Mouse (Mus musculus) erythroblast, adult 5-6 weeks (primary cell): ENCODE measurements around the gene Sash3. TPM values are rescaled to one million over a fixed set of nuclear protein-coding genes. Genes with fewer than 3 reads are reported as not detected.

Experiments
- ATAC-seq: replicated peaks from 2 replicates; pipeline ENCODE4 v1.8.0; 2016; ENCODE audit warnings: moderate number of reproducible peaks, mild to moderate bottlenecking, moderate TSS enrichment, inconsistent platforms; ENCODE audit not compliant: poor library complexity, low FRiP score, severe bottlenecking
- total RNA-seq, 2 experiments: library from RNA; stranded (forward) in 1 of 2; stranded (reverse) in 1 of 2; fragments of 150-400 nt in 1 of 2; fragments of 200-764, 138-1000 nt in 1 of 2; gene quantifications; 2 replicates each; pipeline versions ENCODE4 v1.2.3 to v1.2.4; 2015 to 2017; ENCODE audit warnings: low replicate concordance in 2 of 2

Sash3 gene
- total RNA-seq (2015; ENCODE audit: low replicate concordance) (17.1 and 25.9 TPM in 2 replicates), total RNA-seq (2017; ENCODE audit: low replicate concordance) (17.3 and 25.7 TPM in 2 replicates)

GRCm38 (mm10) chrX:48146262-48146661 is at the start of gene Sash3:
Gene Sash3, plus strand, starts transcription at chrX:48146436.
- ATAC-seq = peak; percentile 70; the same call in 1 of the 2 replicates

GRCm38 (mm10) chrX:48096580-48096979 is 49.7 kb upstream of the Sash3 start:
- no peak for ATAC-seq

- no peak for ATAC-seq
Measured at GRCm38 (mm10) chrX:48098470-48099129, 47.6 kb upstream of the Sash3 start.

- ATAC-seq = no peak
Measured at GRCm38 (mm10) chrX:48099871-48100270, 46.4 kb upstream of the Sash3 start.

DNA sequence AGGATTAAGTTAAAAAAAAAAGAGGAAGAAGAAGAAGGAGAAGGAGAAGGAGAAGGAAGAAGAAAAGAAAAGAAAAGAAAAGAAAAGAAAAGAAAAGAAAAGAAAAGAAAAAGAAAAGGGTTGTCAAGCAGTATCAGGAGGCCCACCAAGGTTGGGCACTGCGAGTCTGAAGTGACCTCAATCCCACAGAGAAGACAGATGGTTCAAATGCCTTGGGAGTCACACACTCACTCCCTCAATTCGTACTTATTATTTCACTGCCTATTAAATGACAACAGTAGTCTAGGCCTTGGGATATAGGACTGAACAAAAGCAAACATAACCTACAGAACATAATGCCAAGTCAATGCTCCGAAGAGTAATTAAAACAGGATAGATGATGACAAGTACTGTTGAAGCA is 43.0 kb upstream of the Sash3 start:
- ATAC-seq = no peak

DNA sequence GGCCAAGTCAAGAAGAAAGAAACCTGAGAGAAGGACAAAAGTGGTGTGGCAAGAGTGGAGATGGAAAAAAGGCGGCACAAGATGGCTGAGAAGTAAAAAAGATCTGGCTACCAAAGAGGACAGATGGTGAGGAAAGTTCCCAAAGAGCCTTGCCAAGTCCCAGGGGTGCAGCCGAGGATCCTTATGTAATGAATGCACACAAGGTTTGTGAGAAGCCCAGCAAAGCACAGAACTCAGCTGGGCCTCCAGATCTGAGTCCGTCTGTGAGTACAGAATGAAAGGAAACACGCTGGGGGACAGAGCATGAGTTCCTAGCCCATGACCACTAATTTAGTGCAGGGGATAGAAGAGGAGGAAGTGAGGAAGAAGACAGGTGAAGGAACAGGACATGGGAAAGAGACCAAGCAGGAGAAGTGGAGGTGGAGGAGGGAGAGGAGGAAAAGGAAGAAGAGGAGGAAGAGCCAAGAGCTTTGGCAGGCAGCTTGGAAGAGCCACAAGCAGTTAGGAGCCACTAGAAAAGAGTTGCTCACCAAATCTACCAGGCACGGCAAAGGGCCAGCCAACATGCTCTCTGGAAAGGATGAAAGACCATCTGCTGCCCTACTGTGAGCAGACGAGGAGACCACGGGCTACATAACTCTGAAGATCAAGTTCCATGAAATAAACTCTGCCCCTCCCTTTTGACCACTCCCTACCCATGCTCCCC is 41.3 kb upstream of the Sash3 start:
- ATAC-seq = no peak

DNA sequence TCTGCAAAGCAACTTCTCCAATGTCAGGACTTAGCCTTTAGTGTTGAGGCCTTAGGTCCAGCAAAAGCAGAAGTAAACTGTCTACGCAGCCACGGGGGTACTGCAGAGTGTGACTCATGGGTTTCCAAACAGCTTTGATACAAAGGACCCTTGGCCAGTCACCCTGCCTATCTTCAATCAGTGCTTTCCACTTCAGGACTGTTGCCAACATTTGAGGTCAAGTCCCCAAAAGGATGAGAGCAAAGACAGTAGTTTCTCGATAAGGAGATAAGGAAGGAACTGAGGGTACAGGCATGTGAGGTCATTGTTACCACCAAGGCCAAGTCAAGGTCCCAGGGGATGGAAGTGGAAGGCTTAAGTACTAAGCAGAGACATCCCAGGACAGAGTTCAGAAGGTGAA is 40.0 kb upstream of the Sash3 start:
- ATAC-seq = no peak

DNA sequence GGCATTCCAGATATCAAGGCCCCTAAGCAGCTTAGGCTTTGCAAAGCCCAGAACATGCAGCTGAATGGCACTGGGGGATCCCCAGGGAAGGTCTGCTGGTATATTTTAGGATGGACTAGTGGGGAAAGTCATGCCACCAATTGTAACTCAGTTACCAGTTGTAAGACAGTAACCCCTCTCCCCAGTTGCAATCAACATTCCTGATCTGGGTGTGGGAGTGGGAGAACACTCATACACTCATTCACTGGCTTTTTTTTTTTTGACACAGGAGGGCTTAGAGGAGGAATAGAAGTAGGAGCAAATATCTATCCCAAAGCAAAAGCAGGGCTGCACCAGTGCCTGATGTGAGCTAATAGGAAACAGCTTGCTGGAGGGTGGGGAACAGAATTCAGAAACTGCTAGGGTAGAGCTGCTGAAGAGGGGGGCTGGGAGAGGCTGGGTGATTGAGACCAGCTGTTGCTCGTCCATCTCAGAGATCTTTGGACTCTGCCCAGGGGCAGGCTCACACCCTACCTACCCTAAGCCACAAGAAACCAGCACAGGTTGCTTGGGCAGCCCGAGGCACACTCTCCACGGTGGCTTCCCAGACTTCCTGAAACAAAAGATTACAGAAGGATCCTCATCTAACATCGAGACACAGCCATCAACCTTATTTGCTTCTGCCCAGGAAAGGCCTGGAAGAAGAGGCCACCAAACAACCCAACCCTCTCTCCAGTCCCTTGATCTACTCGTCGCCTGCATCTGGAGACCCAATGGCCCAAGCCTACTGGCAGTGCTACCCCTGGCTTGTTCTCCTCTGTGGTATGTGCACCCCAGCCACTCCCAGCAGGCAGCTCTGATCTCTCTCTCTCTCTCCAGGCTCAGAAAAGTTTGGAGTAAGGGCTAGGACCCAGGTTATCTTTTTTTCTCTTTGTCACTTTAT is 37.6 kb upstream of the Sash3 start, which contains the start of gene Xpnpep2:
TSS of gene Xpnpep2 (plus strand) at position 332 of the 922 bp plus-strand sequence.
- ATAC-seq = no peak

DNA sequence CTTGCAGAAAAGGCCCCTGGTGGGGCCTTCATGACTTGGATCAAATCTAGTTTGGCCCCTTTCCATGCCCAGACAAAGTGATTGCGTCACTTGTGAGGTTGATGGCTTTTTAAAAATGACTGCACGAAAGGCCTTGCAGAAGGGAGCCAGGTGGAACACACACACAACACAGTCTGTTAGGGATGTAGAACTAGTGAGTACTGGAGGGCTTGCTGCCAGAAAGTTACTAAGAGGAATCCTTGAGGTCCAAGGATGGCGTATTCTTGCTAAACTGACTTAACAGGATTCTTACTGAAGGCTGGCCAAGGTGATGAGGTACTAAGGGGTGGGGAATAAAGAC is 37.0 kb upstream of the Sash3 start:
- no peak for ATAC-seq

DNA sequence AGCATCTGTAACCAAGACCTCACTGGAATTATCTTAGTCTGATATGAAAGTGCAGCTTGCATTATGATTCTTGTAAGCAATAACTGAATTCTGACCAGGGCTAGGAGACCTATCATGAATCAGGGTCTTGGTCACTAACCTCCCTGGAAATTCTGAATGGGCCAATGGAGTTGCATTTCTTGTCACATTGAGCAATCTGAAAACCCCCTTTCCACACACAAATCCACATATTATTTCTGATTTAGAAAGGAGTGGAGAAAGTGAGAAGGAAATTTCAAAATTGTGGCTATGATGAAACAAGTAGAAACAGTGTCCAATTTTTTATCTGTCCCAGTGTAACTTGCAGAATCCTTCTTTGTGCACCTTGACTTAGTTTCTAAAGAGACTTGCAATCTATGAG is 26.9 kb upstream of the Sash3 start:
- no peak for ATAC-seq

GRCm38 (mm10) chrX:48124132-48125071 is 21.8 kb upstream of the Sash3 start:
- peak; percentile 81 for ATAC-seq

DNA sequence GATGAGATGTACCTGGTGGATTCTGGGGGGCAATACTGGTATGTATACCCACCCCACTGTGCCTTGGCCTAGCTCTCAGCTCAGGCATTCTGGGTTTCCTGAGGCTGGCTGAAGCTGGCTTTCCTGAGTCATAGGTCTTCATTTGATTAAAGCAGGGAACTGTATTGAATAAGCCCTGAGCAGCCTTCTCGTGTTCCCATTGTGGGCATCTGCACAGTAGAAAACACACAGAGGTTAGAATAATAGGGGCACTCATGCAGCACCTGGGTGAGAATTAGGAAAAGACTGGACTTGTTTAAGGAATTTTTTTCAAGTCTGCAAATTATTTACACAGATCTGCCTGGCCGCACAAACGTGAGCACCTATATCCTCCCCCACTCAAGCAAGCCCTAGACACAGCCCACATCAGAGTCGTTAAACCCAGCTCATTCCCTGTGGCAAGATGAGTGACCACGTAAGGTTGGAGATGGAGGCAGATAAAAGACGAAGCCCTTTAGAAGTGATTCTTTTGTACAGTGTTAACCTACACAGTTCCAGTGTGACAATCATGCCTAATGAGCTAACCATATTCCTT is 19.2 kb upstream of the Sash3 start:
- ATAC-seq = no peak

DNA sequence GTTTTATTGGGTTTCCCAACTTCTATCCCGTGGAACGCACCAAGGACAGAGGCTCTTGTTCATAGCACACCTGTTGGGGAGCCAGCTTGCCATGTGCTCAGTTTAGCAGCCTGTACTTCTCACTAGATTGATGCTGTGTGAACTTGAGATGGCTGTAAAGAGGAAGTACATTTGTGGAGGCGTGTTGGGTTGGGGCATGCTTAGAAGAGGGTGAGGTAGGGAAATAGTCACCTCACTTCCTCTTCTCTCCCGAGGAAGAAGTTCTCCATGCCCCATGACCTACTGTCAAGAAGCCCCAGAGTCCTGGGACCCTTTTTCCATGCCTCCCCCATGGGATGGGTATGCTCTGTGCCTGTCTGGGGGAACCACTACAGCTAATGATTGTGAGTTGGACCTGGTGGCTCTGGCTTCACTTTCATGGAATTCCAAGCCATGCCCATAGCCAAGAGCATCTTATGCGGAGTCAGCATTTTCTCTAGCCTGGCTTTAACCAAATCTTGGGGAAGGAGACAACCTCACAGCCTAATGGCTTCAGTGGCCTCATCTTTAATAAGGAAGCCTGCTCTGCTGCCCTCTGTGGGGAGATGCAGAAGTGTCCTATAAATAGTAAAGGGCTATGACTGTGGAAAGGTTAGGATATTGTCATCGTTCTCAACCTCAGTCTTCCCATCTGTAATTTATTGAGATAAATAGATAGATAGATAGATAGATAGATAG is 18.6 kb upstream of the Sash3 start:
- ATAC-seq = no peak

DNA sequence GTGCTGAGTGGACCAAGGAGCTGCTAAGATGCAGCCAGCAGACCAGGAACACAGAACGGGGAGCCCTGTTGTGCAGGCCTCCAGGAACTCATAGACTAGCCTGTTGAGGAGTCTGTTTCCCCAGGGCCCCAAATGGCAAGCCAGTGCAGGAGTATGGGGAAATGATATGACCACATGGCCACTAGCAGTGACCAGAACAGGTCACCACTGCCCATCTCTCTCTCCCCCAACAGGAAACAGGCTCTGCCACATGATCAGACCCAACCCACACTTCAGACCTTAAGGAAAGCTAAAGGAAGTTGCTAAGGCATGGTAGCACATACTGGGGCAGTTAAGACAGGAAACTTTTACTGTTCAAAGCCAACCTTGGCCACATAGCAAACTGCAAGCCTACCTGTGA is 17.1 kb upstream of the Sash3 start:
- no peak for ATAC-seq

DNA sequence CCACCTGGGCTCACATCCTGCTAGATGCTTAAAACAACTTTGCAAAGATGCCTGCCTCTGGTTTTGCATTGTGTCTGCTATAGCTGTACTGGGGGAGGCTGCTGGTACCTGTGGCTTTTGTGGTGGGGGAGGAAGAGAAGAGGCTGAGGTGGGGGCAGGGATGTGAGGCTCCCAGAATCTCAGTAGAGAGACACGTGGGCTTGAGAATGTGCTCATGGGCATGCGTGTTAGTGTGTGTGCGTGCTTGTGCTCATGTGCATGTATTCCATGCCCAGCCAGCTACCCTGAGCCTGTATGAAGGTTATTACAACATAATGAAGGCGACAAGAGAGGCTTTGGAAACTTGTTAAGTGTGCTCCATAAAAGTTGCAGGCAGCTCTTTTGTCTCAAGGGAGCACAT is 9.3 kb upstream of the Sash3 start:
- no peak for ATAC-seq

DNA sequence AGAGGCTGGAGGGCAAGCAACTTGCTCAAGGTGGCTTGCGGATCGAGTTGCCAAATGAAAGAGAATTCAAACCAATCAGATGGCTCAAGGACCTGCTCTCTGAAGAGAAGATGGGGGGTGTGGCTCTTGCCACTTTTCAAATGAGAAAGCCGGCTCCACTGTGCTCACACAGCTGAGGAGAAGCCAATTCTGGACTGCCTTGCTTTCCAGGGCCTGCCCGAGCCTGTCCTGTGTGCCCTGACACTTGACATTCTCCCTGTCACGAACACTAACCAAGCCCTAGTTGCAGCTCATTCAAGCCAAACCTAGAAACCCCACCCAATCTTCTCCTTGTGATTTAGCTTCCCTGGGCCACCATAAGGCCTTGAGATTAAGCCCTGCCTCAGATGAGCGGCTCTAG is 8.2 kb upstream of the Sash3 start:
- ATAC-seq = no peak

DNA sequence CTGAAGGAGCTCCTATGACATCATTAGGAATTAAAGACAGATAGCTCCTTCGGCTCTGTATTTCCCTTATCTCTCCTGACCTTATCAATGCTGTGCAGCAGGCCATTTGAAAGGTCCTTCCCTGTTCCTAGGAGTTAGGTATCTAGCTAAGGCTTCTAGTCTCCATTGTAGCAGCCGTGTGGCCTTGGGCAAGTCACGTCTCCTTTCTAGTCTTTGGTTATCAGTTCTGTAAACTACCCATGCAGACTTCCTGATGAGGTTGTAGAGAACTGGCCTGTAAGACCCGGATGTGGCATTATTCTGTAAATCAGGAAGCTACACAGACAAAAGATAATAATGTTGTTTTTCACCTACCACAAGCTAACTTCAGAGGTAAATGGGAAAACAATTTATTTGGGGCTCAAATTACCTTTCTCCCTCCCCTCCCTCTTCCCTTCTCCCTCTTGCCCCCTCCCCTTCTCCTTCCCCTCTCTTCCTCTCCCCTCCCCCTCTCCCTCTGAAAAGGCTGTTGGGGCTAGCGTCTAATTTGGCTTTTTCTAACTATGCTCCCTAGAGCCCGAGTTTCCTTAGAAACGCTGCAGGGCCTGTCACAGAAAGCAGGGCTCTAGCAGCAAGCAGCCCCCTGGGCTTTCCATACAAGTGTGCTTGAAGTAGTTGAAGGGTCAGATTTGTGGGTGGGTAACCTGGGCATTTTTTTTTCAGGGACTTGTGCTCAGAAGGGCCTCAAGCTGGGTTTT is 7.5 kb upstream of the Sash3 start:
- ATAC-seq = no peak
